Mouse (Mus musculus): ENCODE results near the gene Jak2.

Gene Jak2

DNA sequence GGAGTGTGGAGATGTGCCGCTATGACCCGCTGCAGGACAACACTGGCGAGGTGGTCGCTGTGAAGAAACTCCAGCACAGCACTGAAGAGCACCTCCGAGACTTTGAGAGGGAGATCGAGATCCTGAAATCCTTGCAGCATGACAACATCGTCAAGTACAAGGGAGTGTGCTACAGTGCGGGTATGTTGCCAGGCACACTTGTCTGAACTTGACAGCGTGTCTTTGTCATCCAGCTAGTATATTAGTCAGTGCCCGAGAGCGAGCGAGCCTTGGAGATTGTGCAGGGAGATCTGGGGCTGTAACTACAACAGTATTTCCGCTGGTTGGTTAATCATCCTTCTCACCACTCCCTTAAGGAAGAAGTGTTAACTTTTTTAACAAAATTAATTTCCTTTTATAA is 49.3 kb downstream of the Jak2 start:
- no peak for DNase-seq (ENCODE audit: low read depth, low spot score)

GRCm38 (mm10) chr19:29302119-29302518 is 50.5 kb downstream of the Jak2 start:
- DNase-seq (ENCODE audit: low read depth, low spot score): no peak

DNA sequence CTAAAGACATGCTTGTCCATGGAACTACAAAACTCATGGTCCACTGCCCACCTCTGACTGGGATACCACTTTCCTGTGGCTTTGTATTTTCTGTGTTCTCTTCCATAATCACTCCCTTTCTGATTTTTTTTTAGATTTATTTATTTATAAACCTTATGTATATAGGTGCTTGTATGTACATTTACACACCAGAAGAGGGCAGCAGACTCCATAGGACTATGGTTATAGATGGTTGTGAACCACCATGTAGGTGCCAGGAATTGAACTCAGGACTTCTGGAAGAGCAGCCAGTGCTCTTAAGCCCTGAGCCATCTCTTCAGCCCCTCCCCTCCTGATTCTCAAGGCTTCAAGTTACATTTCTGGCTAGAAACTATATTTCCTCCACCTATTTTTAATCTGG is 57.2 kb downstream of the Jak2 start:
- DNase-seq (ENCODE audit: low read depth, low spot score): no peak

- no peak for DNase-seq (ENCODE audit: low read depth, low spot score)
Measured at GRCm38 (mm10) chr19:29311791-29312190, 60.2 kb downstream of the Jak2 start.

- DNase-seq (ENCODE audit: low read depth, low spot score): no peak
Measured at GRCm38 (mm10) chr19:29312661-29313060, 61.0 kb downstream of the Jak2 start.

DNA sequence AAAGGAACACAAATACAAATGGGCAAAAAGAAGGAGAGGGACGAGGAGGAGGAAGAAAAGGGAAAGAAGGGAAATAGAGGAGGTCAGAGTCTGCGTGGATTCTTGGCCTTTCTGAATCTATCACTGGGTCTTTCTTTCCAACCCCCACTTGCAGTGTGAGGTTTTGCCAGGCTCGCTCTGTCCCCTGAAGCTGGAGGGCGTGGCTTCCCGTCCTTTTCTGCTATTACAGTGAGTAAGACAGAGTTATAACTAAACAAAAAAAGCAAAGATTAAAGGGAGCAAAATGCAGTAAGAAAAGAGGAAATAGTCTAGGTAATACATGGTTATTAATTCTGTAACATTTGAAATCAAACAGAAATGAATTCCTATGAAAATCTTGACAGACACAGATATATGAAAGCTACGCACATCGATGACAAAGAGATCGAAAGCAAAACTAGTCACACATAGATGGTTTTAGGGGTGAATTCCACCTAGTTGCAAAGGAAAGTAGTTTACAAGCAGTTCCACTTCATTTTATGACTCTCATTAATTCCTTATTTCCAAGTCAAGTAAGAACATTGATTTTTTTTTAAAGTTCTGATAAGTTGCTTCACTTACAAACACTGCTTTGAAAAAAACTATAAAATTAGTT is 71.9 kb downstream of the Jak2 start:
- no peak for DNase-seq (ENCODE audit: low read depth, low spot score)

DNA sequence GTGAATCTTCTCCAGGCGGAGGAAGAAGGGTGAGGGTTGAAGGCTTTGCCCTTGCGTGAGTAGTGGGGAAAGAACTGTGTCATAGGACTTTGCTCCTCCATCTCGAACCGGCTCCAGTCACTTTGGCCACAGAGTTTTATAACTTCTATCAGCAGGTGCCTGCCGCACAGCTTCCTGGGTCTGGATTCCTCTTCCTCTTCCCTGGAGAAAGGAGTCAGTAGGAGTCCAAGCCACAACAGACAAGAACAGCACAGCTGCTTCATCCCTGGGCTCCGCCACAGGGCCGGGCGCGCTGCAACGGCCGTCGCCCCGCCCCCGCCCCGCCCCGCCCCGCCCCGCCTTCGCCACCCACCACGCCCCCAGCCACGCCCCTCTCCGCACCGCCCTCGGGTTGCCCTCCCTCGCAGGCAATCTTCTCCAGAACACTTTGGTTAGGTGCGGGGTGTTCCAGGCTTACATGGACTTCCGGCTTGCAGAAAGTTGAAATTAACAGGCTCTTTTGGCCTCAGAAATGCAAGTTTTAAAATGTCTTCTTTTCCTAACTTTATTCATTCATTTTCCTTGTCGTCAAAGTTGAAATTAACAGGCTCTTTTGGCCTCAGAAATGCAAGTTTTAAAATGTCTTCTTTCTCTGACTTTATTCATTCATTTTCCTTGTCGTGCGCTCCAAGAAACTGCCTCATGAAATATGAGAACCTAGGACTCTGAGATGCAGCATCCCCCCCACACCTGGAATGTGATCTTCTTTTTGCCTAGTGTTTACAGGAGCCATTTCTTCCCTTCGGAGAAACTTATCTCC is 73.6 kb downstream of the Jak2 start, which contains the start of gene Insl6:
Insl6 (minus strand) TSS at position 304 of the 799 bp plus-strand sequence.
- DNase-seq (ENCODE audit: low read depth, low spot score): no peak

- DNase-seq (ENCODE audit: low read depth, low spot score): no peak
Measured at GRCm38 (mm10) chr19:29325852-29326180, 74.2 kb downstream of the Jak2 start.

DNA sequence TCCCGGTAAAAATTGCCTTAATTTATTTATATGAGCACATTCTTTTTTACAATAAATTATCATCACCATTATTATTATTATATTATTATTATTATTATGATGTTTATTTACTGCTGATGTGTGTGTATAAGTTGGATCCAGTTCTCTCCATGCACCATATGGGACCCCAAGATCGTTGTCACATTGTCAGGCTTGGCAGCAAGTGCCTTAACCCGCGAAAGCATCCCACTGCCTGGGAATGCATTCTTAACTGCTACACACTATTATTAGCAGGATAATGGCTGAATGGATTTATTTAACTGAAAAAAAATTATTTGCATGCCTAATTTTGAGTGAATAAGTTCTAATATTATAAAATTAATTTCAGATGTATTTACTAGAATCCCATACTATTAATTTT is 74.8 kb downstream of the Jak2 start:
- no peak for DNase-seq (ENCODE audit: low read depth, low spot score)

GRCm38 (mm10) chr19:29326822-29327552 is 75.4 kb downstream of the Jak2 start:
- no peak for DNase-seq (ENCODE audit: low read depth, low spot score)

DNA sequence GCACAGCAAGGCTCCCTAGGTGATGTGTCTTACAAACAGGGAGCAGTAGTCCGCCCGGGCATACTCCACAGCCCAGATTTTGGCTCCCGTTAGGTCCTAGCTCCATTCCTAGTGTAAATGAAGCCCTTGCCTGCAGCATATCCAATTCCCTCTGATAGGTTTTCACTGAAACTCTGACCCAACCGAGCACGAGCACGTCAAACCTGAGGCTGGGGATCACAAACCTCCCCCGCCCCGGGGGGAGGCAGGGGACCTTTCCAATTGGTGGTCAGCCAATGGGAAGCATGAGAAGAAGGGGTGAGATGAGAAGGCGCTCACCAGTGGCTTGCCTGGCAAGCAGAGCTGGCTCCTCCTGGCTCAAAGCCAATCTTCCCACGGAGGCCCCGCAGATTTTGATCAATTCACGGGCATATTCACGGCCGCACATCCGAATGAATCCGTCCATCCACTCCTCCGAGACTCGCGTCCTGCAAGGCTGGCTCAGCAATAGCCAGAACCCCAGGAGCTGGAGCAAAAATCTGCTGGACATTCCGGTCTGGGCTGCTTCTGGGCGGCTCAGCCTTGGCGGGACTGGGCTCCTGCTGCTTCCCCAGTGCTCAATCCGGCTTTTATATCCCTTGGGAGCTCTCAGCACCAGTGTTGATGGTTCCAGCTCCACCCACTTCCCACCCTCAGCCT is 82.6 kb downstream of the Jak2 start, which contains the start of gene Rln1:
Rln1 (minus strand) TSS at position 603 of the 678 bp plus-strand sequence.
- DNase-seq (ENCODE audit: low read depth, low spot score): peak; percentile 24

GRCm38 (mm10) chr19:29336624-29337023 is 85.0 kb downstream of the Jak2 start:
- no peak for DNase-seq (ENCODE audit: low read depth, low spot score)

- DNase-seq (ENCODE audit: low read depth, low spot score): no peak
Measured at GRCm38 (mm10) chr19:29341029-29341428, 89.4 kb downstream of the Jak2 start.

GRCm38 (mm10) chr19:29342281-29342680 is 90.7 kb downstream of the Jak2 start:
- no peak for DNase-seq (ENCODE audit: low read depth, low spot score)

- DNase-seq (ENCODE audit: low read depth, low spot score): no peak
Measured at GRCm38 (mm10) chr19:29344868-29345267, 93.2 kb downstream of the Jak2 start.

DNA sequence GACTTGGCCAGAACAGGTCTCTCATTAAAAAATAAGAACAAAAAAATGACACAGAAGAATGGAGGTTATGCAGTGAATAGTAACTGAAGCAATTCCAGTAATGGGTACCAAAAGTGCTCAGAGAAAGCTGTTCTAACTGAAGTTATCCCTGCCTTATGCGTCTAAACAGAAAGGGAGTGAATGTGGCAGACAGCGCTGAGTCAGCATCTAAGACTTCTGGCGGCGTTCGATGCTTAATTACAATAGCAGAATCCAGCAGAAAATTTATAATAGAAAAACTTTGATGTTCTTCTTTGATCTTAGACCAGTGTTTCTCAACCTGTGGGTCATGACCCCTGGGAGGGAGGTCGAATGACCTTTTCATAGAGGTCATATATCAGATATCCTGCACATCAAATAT is 94.0 kb downstream of the Jak2 start:
- DNase-seq (ENCODE audit: low read depth, low spot score): no peak

DNA sequence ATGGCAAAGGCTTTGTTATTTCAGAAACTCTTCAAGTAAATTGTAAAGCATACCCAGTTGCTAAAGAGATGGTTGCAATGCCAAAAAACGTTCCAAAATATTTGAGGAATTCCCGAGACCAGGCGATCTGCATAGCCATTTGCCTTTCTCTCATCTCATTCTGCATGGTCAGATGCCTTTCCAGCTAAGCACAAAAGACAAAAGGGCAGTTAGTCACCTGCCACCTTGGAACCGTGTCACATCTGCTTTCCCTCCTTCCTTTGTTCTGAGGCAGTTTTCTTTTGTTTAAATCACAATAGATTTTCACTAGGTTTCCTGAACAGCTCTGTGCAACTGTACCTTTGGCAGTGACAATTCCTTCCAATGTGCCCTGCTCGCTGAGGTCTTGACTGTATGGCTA is 99.4 kb downstream of the Jak2 start:
- no peak for DNase-seq (ENCODE audit: low read depth, low spot score)

- peak; percentile 50 for DNase-seq (ENCODE audit: low read depth, low spot score)
Measured at GRCm38 (mm10) chr19:29354895-29355877, 103.6 kb downstream of the Jak2 start.

DNA sequence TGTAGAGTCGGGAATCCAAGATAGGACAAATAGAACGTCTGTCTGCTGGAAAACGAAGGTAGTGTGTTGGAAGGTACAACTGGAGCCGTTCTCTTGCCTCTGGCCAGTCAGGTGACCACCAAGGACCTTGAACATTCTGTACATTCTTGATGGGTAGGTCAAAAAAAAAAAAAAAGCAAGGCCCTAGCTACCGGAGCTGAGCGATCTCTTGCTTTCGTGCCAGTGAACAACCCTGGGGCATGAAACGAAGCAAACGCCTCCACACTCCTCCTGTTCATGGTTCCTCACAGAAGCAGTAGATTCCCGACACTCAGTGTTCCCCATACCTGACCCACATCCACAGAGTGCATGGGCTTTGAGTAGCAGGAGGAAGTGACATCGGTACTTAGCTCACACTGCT is 104.7 kb downstream of the Jak2 start:
- DNase-seq (ENCODE audit: low read depth, low spot score): no peak

DNA sequence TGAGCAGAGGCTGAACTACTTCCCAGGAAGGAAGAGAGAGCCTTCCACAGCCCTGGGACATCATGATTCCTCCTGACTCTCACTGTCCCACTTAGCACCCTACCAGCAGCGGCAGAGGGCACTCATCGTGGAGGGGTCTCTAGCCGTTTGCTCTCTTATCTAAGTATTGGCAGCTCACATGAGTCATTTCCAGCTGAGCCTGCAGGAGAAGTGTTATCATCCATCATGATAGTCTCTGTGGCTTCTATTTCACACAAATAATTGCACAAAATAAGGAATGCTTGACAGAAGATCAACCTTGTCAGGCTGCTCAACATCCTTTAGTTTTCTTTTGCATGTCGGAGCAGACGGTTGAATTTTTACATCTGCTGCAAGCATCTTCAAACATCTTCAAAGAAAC is 108.6 kb downstream of the Jak2 start:
- no peak for DNase-seq (ENCODE audit: low read depth, low spot score)

Data from brain, embryonic 18.5 days (tissue).